Mouse (Mus musculus) heart, postnatal 0 days (tissue): ENCODE data around the gene Glis3.

Experiments used
- CTCF ChIP-seq: IDR thresholded peaks from 2 replicates; pipeline ENCODE4 v1.5.1; 2016; ENCODE audit warnings: antibody characterized with exemption, control low read depth, low read depth
- EP300 ChIP-seq: IDR thresholded peaks from 2 replicates; pipeline ENCODE4 v1.6.1; 2016; ENCODE audit warnings: antibody characterized with exemption, low read depth

DNA sequence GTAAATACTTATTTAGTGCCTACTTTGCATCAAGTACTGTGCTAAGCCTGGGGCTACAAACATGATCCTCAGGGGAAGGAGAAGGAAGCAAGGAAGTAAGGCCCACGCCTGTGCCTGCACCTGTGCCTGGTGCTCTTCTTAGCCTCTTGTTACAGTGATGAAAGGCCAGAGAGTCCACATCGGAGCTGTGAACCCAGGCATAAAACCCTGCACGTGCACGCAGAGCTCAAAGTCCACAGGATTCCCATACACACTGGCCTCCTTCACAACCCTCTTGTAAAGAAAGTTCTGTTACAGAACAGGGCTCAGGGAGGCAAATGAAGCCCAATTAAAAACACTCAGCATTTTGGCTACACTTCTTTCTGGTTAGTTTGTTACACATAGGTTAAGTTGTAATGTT, 398.5 kb downstream of the Glis3 start:
- TF ChIP-seq CTCF (no peak), EP300 (no peak)
